Comparison of ENCODE assay signal across 9 mouse cellular contexts in genomic region chr11:85838424-85839257, GRCm38 (mm10). TPM values are rescaled to one million over a fixed set of nuclear protein-coding genes. Genes with fewer than 3 reads are reported as not detected.
DNase-seq lines count a peak whose midpoint lies in the region; ATAC-seq and TF ChIP-seq lines count a peak whose summit lies in the region.
"Had no signal": no experiment of that assay in that cellular context is flagged by ENCODE, and none has a peak within 500 bp of the region (broad histone marks: within the 10 kb centered on the region; RNA-seq: fewer than 3 reads in every experiment).

No protein-coding gene starts in this region.

- DNase-seq in lung, embryonic 14.5 days: peak; percentile 61
- DNase-seq in lung, postnatal 36 days: no peak
- DNase-seq in hindbrain, postnatal 0 days (ENCODE audit: low spot score): no peak
- peak; percentile 35 for DNase-seq in retina, embryonic 14.5 days (ENCODE audit: low spot score)
- DNase-seq in layer of hippocampus, adult 2 months (ENCODE audit: low spot score in 2 of 2): no peak

- peaks cover 68% of the 10 kb centered on the region for H3K27me3 ChIP-seq in lung, embryonic 14.5 days (ENCODE audit: insufficient read depth, low read length)
- peaks cover 61% of the 10 kb centered on the region for H3K27me3 ChIP-seq in embryonic facial prominence, embryonic 15.5 days
- peaks cover 84% of the 10 kb centered on the region for H3K27me3 ChIP-seq in hindbrain, postnatal 0 days (ENCODE audit: insufficient read depth, low read length)

- WGBS in lung, embryonic 14.5 days: 10% methylated on average over 20 of the region's 20 CpGs
- WGBS in embryonic facial prominence, embryonic 15.5 days: 16% methylated on average over 20 of the region's 20 CpGs
- WGBS in hindbrain, postnatal 0 days: 8% methylated on average over 20 of the region's 20 CpGs

- H3K36me3 ChIP-seq in lung, embryonic 14.5 days (ENCODE audit: insufficient read depth): peaks cover 95% of the 10 kb centered on the region
- H3K36me3 ChIP-seq in embryonic facial prominence, embryonic 15.5 days: no peaks in the 10 kb centered on the region
- no peaks in the 10 kb centered on the region for H3K36me3 ChIP-seq in hindbrain, postnatal 0 days (ENCODE audit: insufficient read depth, low read length)

- no peak for ATAC-seq in lung, embryonic 14.5 days (ENCODE audit: insufficient read depth)
- ATAC-seq in embryonic facial prominence, embryonic 15.5 days (ENCODE audit: insufficient number of reproducible peaks, low FRiP score, low TSS enrichment, low read depth): no peak
- no peak for ATAC-seq in hindbrain, postnatal 0 days
- no peak for ATAC-seq in megakaryocyte-erythroid progenitor cell, adult 5-6 weeks (replicated peaks; ENCODE audit: low FRiP score, low TSS enrichment, poor library complexity, severe bottlenecking)

- peak overlapping the region; percentile 80 for H3K4me3 ChIP-seq in lung, embryonic 14.5 days (ENCODE audit: low read depth, low read length)
- H3K4me3 ChIP-seq in embryonic facial prominence, embryonic 15.5 days (replicated peaks): peak overlapping the region; percentile 67
- peak overlapping the region; percentile 22 for H3K4me3 ChIP-seq in hindbrain, postnatal 0 days (ENCODE audit: low read length)
- H3K4me3 ChIP-seq in layer of hippocampus, adult 2 months: no peak overlapping the region
- H3K4me3 ChIP-seq: erythroblast, embryonic 14.5 days had no signal

- H3K4me2 ChIP-seq in lung, embryonic 14.5 days: peak overlapping the region; percentile 93
- peak overlapping the region; percentile 81 for H3K4me2 ChIP-seq in embryonic facial prominence, embryonic 15.5 days (replicated peaks)
- peak overlapping the region; percentile 29; the same call in 1 of the 2 replicates for H3K4me2 ChIP-seq in hindbrain, postnatal 0 days (ENCODE audit: low read depth, low read length)

- peak overlapping the region; percentile 99 for H3K9ac ChIP-seq in lung, embryonic 14.5 days
- H3K9ac ChIP-seq in embryonic facial prominence, embryonic 15.5 days: peak overlapping the region; percentile 80
- no peak overlapping the region for H3K9ac ChIP-seq in hindbrain, postnatal 0 days (replicated peaks; ENCODE audit: low read length)

- peak overlapping the region; percentile 99 for H3K27ac ChIP-seq in lung, embryonic 14.5 days (ENCODE audit: low read depth)
- H3K27ac ChIP-seq in embryonic facial prominence, embryonic 15.5 days (replicated peaks): peak overlapping the region; percentile 89
- H3K27ac ChIP-seq in hindbrain, postnatal 0 days: no peak overlapping the region
- no peak overlapping the region for H3K27ac ChIP-seq in layer of hippocampus, adult 2 months

- peaks cover 6% of the 10 kb centered on the region; the same call in 1 of the 2 replicates for H3K4me1 ChIP-seq in lung, embryonic 14.5 days (ENCODE audit: insufficient read depth)
- H3K4me1 ChIP-seq in embryonic facial prominence, embryonic 15.5 days: peaks cover 65% of the 10 kb centered on the region
- no peaks in the 10 kb centered on the region for H3K4me1 ChIP-seq in hindbrain, postnatal 0 days (ENCODE audit: insufficient read depth, low read length)

- TF ChIP-seq CTCF in lung, embryonic 14.5 days (IDR thresholded peaks at IDR 0.05; ENCODE audit: low read depth): no peak
- TF ChIP-seq CTCF in hindbrain, postnatal 0 days (IDR thresholded peaks at IDR 0.05; ENCODE audit: low read depth): no peak
- TF ChIP-seq CTCF in layer of hippocampus, adult 2 months (conservative IDR thresholded peaks at IDR 0.05): no peak

- no peaks in the 10 kb centered on the region for H3K9me3 ChIP-seq in lung, embryonic 14.5 days (ENCODE audit: low read depth, low read length)
- H3K9me3 ChIP-seq in embryonic facial prominence, embryonic 15.5 days (replicated peaks): no peaks in the 10 kb centered on the region
- no peaks in the 10 kb centered on the region for H3K9me3 ChIP-seq in hindbrain, postnatal 0 days (ENCODE audit: low read length)

RNA-seq across cellular contexts. Expression of gene Tbx2, which starts 6.3 kb away (rescaled TPM):
- 61.4 and 67.5 TPM in 2 replicates for polyA plus RNA-seq in lung, embryonic 14.5 days (2014; fragmentation: Nextera tagmentation; extraction: Ambion mirVana)
- polyA plus RNA-seq in embryonic facial prominence, embryonic 15.5 days (2015; fragmentation: Nextera tagmentation; extraction: Ambion mirVana): 8.0 and 8.1 TPM in 2 replicates
- 3.6 and 7.9 TPM in 2 replicates for total RNA-seq in hindbrain, postnatal 0 days (2014; rRNA removed)
- polyA plus RNA-seq in hindbrain, postnatal 0 days (2015; fragmentation: Nextera tagmentation; extraction: Ambion mirVana): 0.70 and 0.86 TPM in 2 replicates
- 1 to 10 TPM; 1.5 to 1.6 TPM for total RNA-seq in layer of hippocampus, adult 2 months (2021)
- not detected in 2 replicates for total RNA-seq in megakaryocyte-erythroid progenitor cell, adult 5-6 weeks (2014; fragmentation: Nextera tagmentation)
- total RNA-seq in megakaryocyte-erythroid progenitor cell, adult 5-6 weeks (2017): 0.19 TPM in 1 of 2 replicates, not detected in the other

RNA-seq across cellular contexts. Expression of gene Gm11444, which starts 11.5 kb away (rescaled TPM):
- not detected in 2 replicates for polyA plus RNA-seq in lung, embryonic 14.5 days (2014; fragmentation: Nextera tagmentation; extraction: Ambion mirVana)
- 0.31 TPM in 1 of 2 replicates, not detected in the other for polyA plus RNA-seq in embryonic facial prominence, embryonic 15.5 days (2015; fragmentation: Nextera tagmentation; extraction: Ambion mirVana)
- not detected in 2 replicates for total RNA-seq in hindbrain, postnatal 0 days (2014; rRNA removed)
- not detected in 2 replicates for polyA plus RNA-seq in hindbrain, postnatal 0 days (2015; fragmentation: Nextera tagmentation; extraction: Ambion mirVana)
- not detected for total RNA-seq in layer of hippocampus, adult 2 months (2021)
- total RNA-seq in megakaryocyte-erythroid progenitor cell, adult 5-6 weeks (2014; fragmentation: Nextera tagmentation): not detected in 2 replicates
- not detected in 2 replicates for total RNA-seq in megakaryocyte-erythroid progenitor cell, adult 5-6 weeks (2017)
- polyA plus RNA-seq: erythroblast, embryonic 14.5 days; thymus, postnatal 0 days had no signal

RNA-seq across cellular contexts. Expression of gene Tbx4, which starts 47.6 kb away (rescaled TPM):
- 67.9 and 73.4 TPM in 2 replicates for polyA plus RNA-seq in lung, embryonic 14.5 days (2014; fragmentation: Nextera tagmentation; extraction: Ambion mirVana)
- 1.8 and 2.1 TPM in 2 replicates for polyA plus RNA-seq in embryonic facial prominence, embryonic 15.5 days (2015; fragmentation: Nextera tagmentation; extraction: Ambion mirVana)
- 0.18 and 0.47 TPM in 2 replicates for total RNA-seq in hindbrain, postnatal 0 days (2014; rRNA removed)
- polyA plus RNA-seq in hindbrain, postnatal 0 days (2015; fragmentation: Nextera tagmentation; extraction: Ambion mirVana): 0.20 and 0.23 TPM in 2 replicates
- total RNA-seq in layer of hippocampus, adult 2 months (2021): under 1 TPM; 0.13 to 0.22 TPM
- not detected in 2 replicates for total RNA-seq in megakaryocyte-erythroid progenitor cell, adult 5-6 weeks (2014; fragmentation: Nextera tagmentation)
- 0.57 TPM in 1 of 2 replicates, not detected in the other for total RNA-seq in megakaryocyte-erythroid progenitor cell, adult 5-6 weeks (2017)
- polyA plus RNA-seq: erythroblast, embryonic 14.5 days; thymus, postnatal 0 days had no signal

Comparison
In these comparisons a context has a peak if more than half of its experiments do, and no peak if none do; other contexts are left out.
1. DNase-seq: peak in lung, embryonic 14.5 days (single experiment) and retina, embryonic 14.5 days (single experiment); none in lung, postnatal 36 days (single experiment), hindbrain, postnatal 0 days (single experiment) and layer of hippocampus, adult 2 months (0 of 2).
2. H3K27ac ChIP-seq: peak in lung, embryonic 14.5 days (single experiment) and embryonic facial prominence, embryonic 15.5 days (single experiment); none in hindbrain, postnatal 0 days (single experiment) and layer of hippocampus, adult 2 months (single experiment).
3. H3K4me2 ChIP-seq: peak in every context shown above with its lines; median percentile 93 in lung, embryonic 14.5 days; 81 in embryonic facial prominence, embryonic 15.5 days; 29 in hindbrain, postnatal 0 days.